Mouse (Mus musculus): ENCODE data around the gene Ofcc1.

DNA sequence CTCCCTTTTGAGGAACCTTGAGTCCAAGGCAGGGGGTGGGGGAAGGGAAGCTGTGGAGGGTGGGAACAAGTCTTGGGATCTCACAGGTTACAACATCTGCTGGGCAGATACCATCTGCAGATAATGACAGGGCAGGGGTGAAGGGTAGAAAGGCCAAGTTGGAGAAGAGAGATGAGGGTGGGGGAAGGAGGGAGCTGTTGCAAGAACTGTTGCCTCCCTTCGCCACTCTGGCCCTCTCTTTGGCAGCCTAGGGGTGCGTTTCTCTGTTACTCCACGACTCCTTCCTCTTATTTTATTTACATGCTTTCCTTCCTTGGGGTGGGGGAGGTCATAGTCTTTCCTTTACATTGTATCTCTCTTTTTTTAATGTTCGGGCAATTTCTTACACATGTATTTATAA, 23.7 kb upstream of the Ofcc1 start:
- TF ChIP-seq POLR2A (IDR thresholded peaks at IDR 0.05; ENCODE audit: insufficient read length, low read depth) (no peak), MAX (IDR thresholded peaks at IDR 0.05; ENCODE audit: low read depth) (no peak)

Data from myocyte (in vitro differentiated cells).